Mouse (Mus musculus): Measurements from ENCODE around the gene Npas4. TPM values are rescaled to one million over a fixed set of nuclear protein-coding genes. Genes with fewer than 3 reads are reported as not detected.

Npas4 gene
- polyA plus RNA-seq, 1 experiment from 2014 or later = 0.08 TPM

DNA sequence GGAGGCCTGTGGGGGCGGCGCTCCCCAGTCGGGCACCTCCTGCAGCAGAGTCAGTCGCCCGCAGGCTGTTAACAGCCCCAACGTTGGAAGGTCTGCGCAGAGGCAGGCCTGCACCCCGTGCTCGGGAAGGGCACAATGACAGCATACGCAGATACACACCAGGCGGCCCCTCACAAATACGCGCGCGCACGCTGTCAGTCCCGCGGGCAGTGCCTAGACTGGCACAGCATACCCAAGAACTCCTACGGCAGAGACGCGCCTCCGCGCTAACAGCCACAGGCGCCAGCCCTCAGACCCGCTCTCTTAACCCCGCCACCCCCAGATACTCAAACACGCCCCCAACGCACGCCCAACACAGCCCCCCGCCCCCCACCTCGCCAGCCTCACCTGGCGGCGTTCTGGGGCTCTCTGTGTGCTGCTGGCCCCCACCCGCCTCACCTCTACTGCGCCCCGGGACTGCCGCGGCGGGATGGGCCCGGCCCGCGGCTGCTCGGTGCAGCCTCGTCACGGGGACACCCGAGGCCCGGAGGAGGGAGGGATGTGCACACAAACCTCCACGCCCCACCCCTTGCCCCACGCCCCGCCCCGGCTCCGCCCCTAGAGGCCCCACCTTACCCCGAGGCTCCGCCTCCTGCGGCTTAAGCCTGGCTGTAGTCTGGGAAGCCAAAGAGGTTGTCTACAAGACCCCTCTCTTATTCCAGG, 47.4 kb downstream of the Npas4 start, which contains the start of gene Peli3:
TSS of gene Peli3 (minus strand) at position 577 of the 702 bp plus-strand sequence.
- Histone ChIP-seq H3K4me1 (replicated peaks) (peaks cover 15% of the 10 kb centered on the region), H3K4me2 (peak within 1 kb of the TSS; percentile 95), H3K4me3 (peak within 1 kb of the TSS; percentile 62), H3K9me3 (replicated peaks) (no peaks in the 10 kb centered on the region), H3K27ac (ENCODE audit: poor library complexity, severe bottlenecking) (no peak within 1 kb of the TSS), H3K36me3 (no peaks in the 10 kb centered on the region), H3K27me3 (replicated peaks) (peaks cover 42% of the 10 kb centered on the region), H3K9ac (peak within 1 kb of the TSS; percentile 67)
- under 1% methylated on average over 53 of the region's 55 CpGs for WGBS
- ATAC-seq (ENCODE audit: insufficient number of reproducible peaks, low FRiP score) = peak; percentile 95

DNA sequence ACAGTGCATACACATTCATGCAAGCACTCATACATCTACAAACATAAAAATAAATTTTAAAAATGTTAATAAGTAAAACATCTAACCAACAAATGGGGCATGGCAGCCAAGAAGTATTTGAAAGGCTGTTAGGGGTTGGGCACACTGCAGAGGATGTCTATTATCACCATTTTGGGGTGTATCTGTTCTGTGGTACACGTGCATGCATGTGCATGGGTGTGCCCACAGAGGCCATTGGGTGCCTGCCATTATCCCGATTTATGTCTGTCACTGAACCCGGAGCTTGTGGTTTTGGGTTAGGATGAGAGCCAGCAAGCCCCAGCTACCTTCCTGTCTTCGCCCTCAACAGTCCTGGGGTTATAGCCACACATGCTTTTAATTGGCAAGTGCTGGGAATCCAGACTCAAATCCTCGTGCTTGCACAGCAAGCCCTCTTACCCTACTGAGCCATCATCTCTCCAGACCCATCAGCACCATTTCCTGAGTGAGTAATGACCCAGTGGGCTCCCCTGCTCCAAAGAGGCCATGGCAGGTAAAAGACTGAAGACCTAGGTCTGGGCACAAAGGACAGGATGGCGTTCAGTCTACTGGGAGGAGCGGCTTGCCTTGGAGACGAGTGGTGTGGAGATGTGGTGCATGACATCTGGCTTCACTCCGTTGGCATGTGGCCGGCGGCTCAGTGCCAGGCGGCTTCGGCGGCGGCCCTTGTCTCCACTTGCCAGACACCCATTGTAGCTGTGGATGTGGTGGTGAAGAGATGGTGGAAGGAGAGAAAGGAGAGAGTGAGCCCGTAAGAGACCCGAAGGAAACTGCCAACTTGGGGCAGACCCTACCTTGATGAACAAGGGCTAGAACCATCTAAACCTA, 52.4 kb downstream of the Npas4 start:
- ATAC-seq (ENCODE audit: insufficient number of reproducible peaks, low FRiP score) = no peak
- H3K4me1 ChIP-seq (replicated peaks) = peaks cover 5% of the 10 kb centered on the region
- 78% methylated on average over 17 of the region's 17 CpGs for WGBS
- no peaks in the 10 kb centered on the region for H3K36me3 ChIP-seq
- peaks cover 58% of the 10 kb centered on the region for H3K27me3 ChIP-seq (replicated peaks)
- H3K9me3 ChIP-seq (replicated peaks) = no peaks in the 10 kb centered on the region
- H3K4me2 ChIP-seq = no peak overlapping the region
- no peak overlapping the region for H3K4me3 ChIP-seq
- H3K27ac ChIP-seq (ENCODE audit: poor library complexity, severe bottlenecking) = no peak overlapping the region
- H3K9ac ChIP-seq = no peak overlapping the region

DNA sequence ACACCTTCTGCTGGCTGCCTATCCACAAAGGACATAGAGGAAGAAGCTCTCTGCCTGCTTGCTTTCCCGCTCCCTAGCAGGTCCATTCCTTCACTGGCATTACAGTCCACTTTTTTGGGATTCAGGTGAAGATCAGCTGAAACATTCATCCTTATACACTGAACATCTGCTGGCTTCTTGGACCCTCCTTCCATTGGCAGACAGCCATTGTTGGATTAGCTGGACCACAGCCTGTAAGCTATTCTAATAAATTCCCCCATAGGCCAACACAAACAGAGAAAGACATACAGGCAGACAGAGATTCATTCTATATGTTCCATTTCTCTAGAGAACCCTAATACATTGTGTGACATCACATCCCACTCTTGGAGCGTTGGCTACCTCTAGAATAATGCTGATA, 53.2 kb downstream of the Npas4 start:
- Histone ChIP-seq H3K4me3 (no peak overlapping the region), H3K36me3 (no peaks in the 10 kb centered on the region), H3K27ac (ENCODE audit: poor library complexity, severe bottlenecking) (no peak overlapping the region), H3K9me3 (replicated peaks) (no peaks in the 10 kb centered on the region), H3K27me3 (replicated peaks) (peaks cover 58% of the 10 kb centered on the region), H3K4me1 (replicated peaks) (no peaks in the 10 kb centered on the region), H3K9ac (no peak overlapping the region), H3K4me2 (no peak overlapping the region)
- no peak for ATAC-seq (ENCODE audit: insufficient number of reproducible peaks, low FRiP score)
- 75% methylated on average over 2 of the region's 2 CpGs for WGBS

Other genes with a start within 250 kb of the Npas4 start
- gene Rbm4b, start 233.8 kb downstream of the Npas4 start, polyA plus RNA-seq (2016; fragmentation: Nextera tagmentation; extraction: Ambion mirVana) = 36.2 and 41.2 TPM in 2 replicates
- 39.8 and 46.8 TPM in 2 replicates for gene Rbm4, start 196.4 kb downstream of the Npas4 start, polyA plus RNA-seq (2016; fragmentation: Nextera tagmentation; extraction: Ambion mirVana)
- 27.0 and 29.6 TPM in 2 replicates for gene Gm21992, start 178.7 kb downstream of the Npas4 start, polyA plus RNA-seq (2016; fragmentation: Nextera tagmentation; extraction: Ambion mirVana)
- gene Rbm14, start 178.7 kb downstream of the Npas4 start, polyA plus RNA-seq (2016; fragmentation: Nextera tagmentation; extraction: Ambion mirVana) = 59.8 and 64.5 TPM in 2 replicates
- gene Ccs, start 151.0 kb downstream of the Npas4 start, polyA plus RNA-seq (2016; fragmentation: Nextera tagmentation; extraction: Ambion mirVana) = 33.9 and 34.5 TPM in 2 replicates
- gene Ccdc87, start 150.9 kb downstream of the Npas4 start, polyA plus RNA-seq (2016; fragmentation: Nextera tagmentation; extraction: Ambion mirVana) = 0.05 TPM in 1 of 2 replicates, not detected in the other
- 36.2 and 41.1 TPM in 2 replicates for gene Ctsf, start 135.2 kb downstream of the Npas4 start, polyA plus RNA-seq (2016; fragmentation: Nextera tagmentation; extraction: Ambion mirVana)
- 4.1 and 4.2 TPM in 2 replicates for gene Actn3, start 112.4 kb downstream of the Npas4 start, polyA plus RNA-seq (2016; fragmentation: Nextera tagmentation; extraction: Ambion mirVana)
- 9.6 TPM in 2 replicates for gene Zdhhc24, start 111.6 kb downstream of the Npas4 start, polyA plus RNA-seq (2016; fragmentation: Nextera tagmentation; extraction: Ambion mirVana)
- 2.8 and 3.4 TPM in 2 replicates for gene Bbs1, start 83.7 kb downstream of the Npas4 start, polyA plus RNA-seq (2016; fragmentation: Nextera tagmentation; extraction: Ambion mirVana)
- 108 and 110 TPM in 2 replicates for gene Dpp3, start 62.0 kb downstream of the Npas4 start, polyA plus RNA-seq (2016; fragmentation: Nextera tagmentation; extraction: Ambion mirVana)
- 0.46 and 0.92 TPM in 2 replicates for gene Peli3, start 47.2 kb downstream of the Npas4 start, polyA plus RNA-seq (2016; fragmentation: Nextera tagmentation; extraction: Ambion mirVana)
- gene Mrpl11, start 28.2 kb downstream of the Npas4 start, polyA plus RNA-seq (2016; fragmentation: Nextera tagmentation; extraction: Ambion mirVana) = 104 and 110 TPM in 2 replicates
- gene Slc29a2, start 33.5 kb upstream of the Npas4 start, polyA plus RNA-seq (2016; fragmentation: Nextera tagmentation; extraction: Ambion mirVana) = 8.7 and 9.9 TPM in 2 replicates
- gene B4gat1, start 48.5 kb upstream of the Npas4 start, polyA plus RNA-seq (2016; fragmentation: Nextera tagmentation; extraction: Ambion mirVana) = 48.2 and 49.1 TPM in 2 replicates
- 1.6 and 2.0 TPM in 2 replicates for gene AC124502.3, start 48.6 kb upstream of the Npas4 start, polyA plus RNA-seq (2016; fragmentation: Nextera tagmentation; extraction: Ambion mirVana)
- gene Brms1, start 51.0 kb upstream of the Npas4 start, polyA plus RNA-seq (2016; fragmentation: Nextera tagmentation; extraction: Ambion mirVana) = 28.1 and 28.3 TPM in 2 replicates
- 4.7 and 6.2 TPM in 2 replicates for gene Rin1, start 60.2 kb upstream of the Npas4 start, polyA plus RNA-seq (2016; fragmentation: Nextera tagmentation; extraction: Ambion mirVana)
- gene Cd248, start 77.8 kb upstream of the Npas4 start, polyA plus RNA-seq (2016; fragmentation: Nextera tagmentation; extraction: Ambion mirVana) = 21.4 and 23.0 TPM in 2 replicates
- 4.4 TPM in 2 replicates for gene Tmem151a, start 95.2 kb upstream of the Npas4 start, polyA plus RNA-seq (2016; fragmentation: Nextera tagmentation; extraction: Ambion mirVana)
- 76.0 and 82.8 TPM in 2 replicates for gene Yif1a, start 98.2 kb upstream of the Npas4 start, polyA plus RNA-seq (2016; fragmentation: Nextera tagmentation; extraction: Ambion mirVana)
- gene Cnih2, start 108.2 kb upstream of the Npas4 start, polyA plus RNA-seq (2016; fragmentation: Nextera tagmentation; extraction: Ambion mirVana) = 5.9 and 7.0 TPM in 2 replicates
- 218 and 226 TPM in 2 replicates for gene Rab1b, start 116.8 kb upstream of the Npas4 start, polyA plus RNA-seq (2016; fragmentation: Nextera tagmentation; extraction: Ambion mirVana)
- gene Klc2, start 128.2 kb upstream of the Npas4 start, polyA plus RNA-seq (2016; fragmentation: Nextera tagmentation; extraction: Ambion mirVana) = 24.0 and 28.6 TPM in 2 replicates

All from heart, embryonic 12.5 days (tissue).